Mouse (Mus musculus) midbrain, embryonic 14.5 days (tissue): ENCODE measurements around the gene Nrarp. TPM values are rescaled to one million over a fixed set of nuclear protein-coding genes. Genes with fewer than 3 reads are reported as not detected.

Experiments
- ATAC-seq: fragments of 200-750 bp; cut with Nextera tagmentation; 2 replicates; pipeline ENCODE4 v1.8.0; 2017; ENCODE audit warnings: moderate number of reproducible peaks, moderate library complexity; ENCODE audit not compliant: low FRiP score, low TSS enrichment
- DNase-seq: peaks from one replicate; pipeline ENCODE4 v3.0.0-alpha.2; 2015
- H3K27ac ChIP-seq: fragments of 300-500 bp; sonication (generic); replicated peaks from 2 replicates; pipeline ENCODE4 v1.5.1; 2014; ENCODE audit warnings: mild to moderate bottlenecking, low read depth, low read length, moderate library complexity
- H3K27me3 ChIP-seq: fragments of 300-500 bp; sonication (generic); 2 replicates; pipeline ENCODE4 v1.6.1; 2014; ENCODE audit warnings: low read length, control low read depth, mixed read lengths; ENCODE audit not compliant: control insufficient read depth, insufficient read depth
- H3K36me3 ChIP-seq: fragments of 300-500 bp; sonication (generic); 2 replicates; pipeline ENCODE4 v1.6.1; 2014; ENCODE audit warnings: low read length, control low read depth; ENCODE audit not compliant: control insufficient read depth, insufficient read depth
- H3K4me1 ChIP-seq: fragments of 300-500 bp; sonication (generic); 2 replicates; pipeline ENCODE4 v1.6.1; 2014; ENCODE audit warnings: mild to moderate bottlenecking, antibody characterized with exemption, low read length, control low read depth; ENCODE audit not compliant: control insufficient read depth, insufficient read depth
- H3K4me2 ChIP-seq: fragments of 300-500 bp; sonication (generic); 2 replicates; pipeline ENCODE4 v1.6.1; 2014; ENCODE audit warnings: mild to moderate bottlenecking, low read length, moderate library complexity
- H3K4me3 ChIP-seq: fragments of 300-500 bp; sonication (generic); replicated peaks from 2 replicates; pipeline ENCODE4 v1.5.1; 2014; ENCODE audit warnings: low read depth, low read length
- H3K9ac ChIP-seq: fragments of 300-500 bp; sonication (generic); replicated peaks from 2 replicates; pipeline ENCODE4 v1.6.1; 2014; ENCODE audit warnings: mild to moderate bottlenecking, low read length, moderate library complexity
- H3K9me3 ChIP-seq: fragments of 300-500 bp; sonication (generic); 2 replicates; pipeline ENCODE4 v1.6.1; 2016; ENCODE audit warnings: low read length, control low read depth, mixed read lengths; ENCODE audit not compliant: control insufficient read depth
- WGBS: fragments of 180-500 bp; shearing (Covaris S2); extraction: QIAGEN DNeasy Blood & Tissue Kit; methylation state at CpG from one replicate; pipeline ENCODE4 v1.1.7; 2014; 5-methylcytosine and 5-hydroxymethylcytosine counted together
- polyA plus RNA-seq: library from polyadenylated mRNA; unstranded; fragments of >200 nt; fragmentation: Nextera tagmentation; extraction: Ambion mirVana; gene quantifications from 2 replicates; pipeline ENCODE4 v1.2.1, GENCODE M21; 2014

The Nrarp gene
- polyA plus RNA-seq: 13.0 and 20.8 TPM in 2 replicates

DNA sequence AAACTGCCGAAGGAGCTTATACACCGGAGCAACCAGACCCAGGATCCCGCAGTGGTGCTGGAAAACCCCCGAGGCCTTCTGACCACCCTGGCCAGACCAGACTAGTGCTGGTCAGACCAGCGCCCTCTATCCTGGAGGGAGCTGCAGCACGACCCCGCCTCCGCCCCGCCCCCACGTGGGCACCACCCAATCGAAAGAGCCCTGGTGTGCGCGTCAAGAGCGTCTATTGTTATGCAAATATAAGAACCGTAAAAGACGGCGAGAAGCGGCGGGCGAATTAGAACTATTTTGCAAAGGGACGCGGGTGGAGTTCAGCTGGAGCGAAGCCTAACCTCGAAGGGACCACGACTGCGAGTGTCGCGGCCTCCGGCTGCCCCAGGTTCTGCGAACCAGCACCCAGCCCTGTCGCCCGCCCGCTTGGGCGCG lies at the start of gene Nrarp:
Gene Nrarp, plus strand, starts transcription at position 281 of the 426 bp plus-strand sequence.
- no peaks in the 10 kb centered on the region for H3K27me3 ChIP-seq
- H3K27ac ChIP-seq: peak within 1 kb of the TSS; percentile 83
- H3K4me1 ChIP-seq: peaks cover 70% of the 10 kb centered on the region
- H3K36me3 ChIP-seq: no peaks in the 10 kb centered on the region
- peak within 1 kb of the TSS; percentile 60 for H3K9ac ChIP-seq
- peak; percentile 96 for DNase-seq
- peak within 1 kb of the TSS; percentile 80 for H3K4me2 ChIP-seq
- no peaks in the 10 kb centered on the region for H3K9me3 ChIP-seq
- WGBS: 0% methylated on average over 35 of the region's 35 CpGs
- peak; percentile 90 for ATAC-seq
- H3K4me3 ChIP-seq: peak within 1 kb of the TSS; percentile 72

- no peak overlapping the region for H3K4me3 ChIP-seq
- H3K9me3 ChIP-seq: no peaks in the 10 kb centered on the region
- DNase-seq: no peak
- H3K4me2 ChIP-seq: no peak overlapping the region
- no peak for ATAC-seq
- H3K9ac ChIP-seq: no peak overlapping the region
- no peaks in the 10 kb centered on the region for H3K36me3 ChIP-seq
- H3K4me1 ChIP-seq: peaks cover 12% of the 10 kb centered on the region; the same call in 1 of the 2 replicates
- no peaks in the 10 kb centered on the region for H3K27me3 ChIP-seq
- WGBS: 79% methylated on average over 9 of the region's 9 CpGs
- H3K27ac ChIP-seq: no peak overlapping the region
These were observed 49.0 kb upstream of the Nrarp start for GRCm38 (mm10) chr2:25131601-25132000.

GRCm38 (mm10) chr2:25137832-25138231 lies 42.7 kb upstream of the Nrarp start:
- Histone ChIP-seq H3K9ac (no peak overlapping the region), H3K27ac (no peak overlapping the region), H3K4me3 (no peak overlapping the region), H3K27me3 (no peaks in the 10 kb centered on the region), H3K4me2 (no peak overlapping the region), H3K9me3 (no peaks in the 10 kb centered on the region), H3K36me3 (no peaks in the 10 kb centered on the region), H3K4me1 (no peaks in the 10 kb centered on the region)
- WGBS: 83% methylated on average over 6 of the region's 6 CpGs
- ATAC-seq: no peak
- no peak for DNase-seq

- ATAC-seq: no peak
- Histone ChIP-seq H3K4me3 (no peak overlapping the region), H3K4me1 (no peaks in the 10 kb centered on the region), H3K9me3 (no peaks in the 10 kb centered on the region), H3K27me3 (no peaks in the 10 kb centered on the region), H3K4me2 (no peak overlapping the region), H3K36me3 (no peaks in the 10 kb centered on the region), H3K27ac (no peak overlapping the region), H3K9ac (no peak overlapping the region)
- 68% methylated on average over 4 of the region's 4 CpGs for WGBS
- DNase-seq: no peak
These were observed 39.4 kb upstream of the Nrarp start for GRCm38 (mm10) chr2:25141185-25141584.

DNA sequence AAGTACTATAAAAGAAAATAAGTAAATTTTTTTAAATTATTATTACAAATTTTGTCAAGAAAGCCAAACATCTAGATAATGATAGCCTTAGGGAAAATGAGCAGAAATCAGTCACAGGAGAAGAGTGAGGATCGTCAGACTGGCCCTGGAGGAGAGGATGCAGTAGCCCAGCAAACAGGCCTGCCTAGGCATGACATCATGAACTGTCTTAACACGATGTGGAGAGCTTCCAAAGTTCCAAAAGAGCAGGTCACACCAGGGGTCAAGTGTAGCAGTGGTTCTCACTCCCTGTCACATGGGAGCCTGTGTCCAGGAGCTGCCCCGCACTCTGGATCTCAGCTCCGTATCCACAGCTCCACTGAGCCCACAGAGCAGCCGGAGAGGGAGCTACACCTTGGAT lies 38.6 kb upstream of the Nrarp start:
- Histone ChIP-seq H3K4me1 (no peaks in the 10 kb centered on the region), H3K9ac (no peak overlapping the region), H3K27me3 (no peaks in the 10 kb centered on the region), H3K36me3 (no peaks in the 10 kb centered on the region), H3K4me2 (no peak overlapping the region), H3K27ac (no peak overlapping the region), H3K4me3 (no peak overlapping the region), H3K9me3 (no peaks in the 10 kb centered on the region)
- WGBS: 85% methylated on average over 5 of the region's 5 CpGs
- ATAC-seq (no peak), DNase-seq (no peak)

DNA sequence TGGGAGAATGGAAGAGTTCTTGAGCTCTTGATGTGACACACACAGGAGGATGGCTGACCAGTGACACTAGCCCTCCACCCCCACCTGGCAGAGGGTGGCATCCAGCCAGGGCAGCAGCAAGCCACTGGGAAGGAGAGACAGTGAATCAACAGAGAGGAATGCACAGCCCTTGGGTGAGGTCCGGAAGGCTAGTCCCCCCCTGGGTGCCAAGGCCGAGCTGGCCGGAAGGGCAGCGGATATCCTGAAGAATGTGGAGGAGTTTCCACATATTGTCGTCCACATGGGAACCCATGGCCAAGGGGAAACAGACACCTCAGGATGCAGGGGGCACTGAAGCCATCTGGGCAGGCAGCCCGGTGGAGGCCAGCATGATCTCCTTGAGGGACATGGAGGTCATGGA lies 35.2 kb upstream of the Nrarp start:
- DNase-seq: no peak
- Histone ChIP-seq H3K9me3 (no peaks in the 10 kb centered on the region), H3K27me3 (no peaks in the 10 kb centered on the region), H3K36me3 (no peaks in the 10 kb centered on the region), H3K4me3 (no peak overlapping the region), H3K27ac (no peak overlapping the region), H3K9ac (no peak overlapping the region), H3K4me1 (no peaks in the 10 kb centered on the region), H3K4me2 (no peak overlapping the region)
- ATAC-seq: no peak
- 91% methylated on average over 6 of the region's 6 CpGs for WGBS

GRCm38 (mm10) chr2:25147398-25147797 lies 33.2 kb upstream of the Nrarp start:
- no peaks in the 10 kb centered on the region for H3K36me3 ChIP-seq
- H3K27me3 ChIP-seq: no peaks in the 10 kb centered on the region
- no peak overlapping the region for H3K27ac ChIP-seq
- no peak overlapping the region for H3K4me2 ChIP-seq
- H3K4me1 ChIP-seq: no peaks in the 10 kb centered on the region
- ATAC-seq (no peak), DNase-seq (no peak)
- no peaks in the 10 kb centered on the region for H3K9me3 ChIP-seq
- H3K9ac ChIP-seq: no peak overlapping the region
- 87% methylated on average over 5 of the region's 5 CpGs for WGBS
- no peak overlapping the region for H3K4me3 ChIP-seq

GRCm38 (mm10) chr2:25147892-25148291 lies 32.7 kb upstream of the Nrarp start:
- Histone ChIP-seq H3K9ac (no peak overlapping the region), H3K27me3 (no peaks in the 10 kb centered on the region), H3K36me3 (no peaks in the 10 kb centered on the region), H3K27ac (no peak overlapping the region), H3K4me2 (no peak overlapping the region), H3K4me3 (no peak overlapping the region), H3K9me3 (no peaks in the 10 kb centered on the region), H3K4me1 (no peaks in the 10 kb centered on the region)
- DNase-seq: no peak
- 83% methylated on average over 5 of the region's 5 CpGs for WGBS
- ATAC-seq: no peak

DNA sequence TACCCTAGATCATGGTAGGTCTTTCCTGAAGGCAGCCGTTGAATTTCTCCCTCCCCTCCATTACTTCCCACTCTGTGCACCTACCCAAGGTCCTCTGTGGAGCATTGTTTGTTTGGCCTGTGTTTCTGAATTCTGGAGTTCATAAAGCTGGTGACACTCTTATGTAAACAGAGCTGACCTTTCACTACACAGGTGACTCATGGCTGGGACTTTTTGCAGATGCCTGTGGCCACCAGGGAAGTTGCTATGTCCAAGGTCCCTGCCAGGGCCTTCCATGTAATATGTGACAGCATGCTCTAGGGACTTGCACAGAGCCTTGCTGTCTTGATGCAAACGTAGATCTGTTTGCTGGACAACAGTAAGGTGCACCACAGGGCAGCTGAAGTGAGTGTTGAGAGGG lies 30.9 kb upstream of the Nrarp start:
- Histone ChIP-seq H3K4me1 (no peaks in the 10 kb centered on the region), H3K4me3 (no peak overlapping the region), H3K9me3 (no peaks in the 10 kb centered on the region), H3K27ac (no peak overlapping the region), H3K36me3 (no peaks in the 10 kb centered on the region), H3K9ac (no peak overlapping the region), H3K4me2 (no peak overlapping the region), H3K27me3 (no peaks in the 10 kb centered on the region)
- WGBS: 76% methylated on average over 2 of the region's 2 CpGs
- ATAC-seq (no peak), DNase-seq (no peak)
